12 mouse cellular contexts compared by ENCODE assay signal in genomic region chr1:121468271-121468670, GRCm38 (mm10). TPM values are rescaled to one million over a fixed set of nuclear protein-coding genes. Genes with fewer than 3 reads are reported as not detected.
"Had no signal": no experiment of that assay in that cellular context is flagged by ENCODE, and none has a peak within 500 bp of the region (broad histone marks: within the 10 kb centered on the region; RNA-seq: fewer than 3 reads in every experiment).

No protein-coding gene starts in this region.

- DNase-seq: left cerebral cortex, postnatal 4 days; lung, adult 18-20 months; lung, postnatal 36 days; midbrain, embryonic 14.5 days; thymus, postnatal 4 days had no signal

RNA-seq across cellular contexts. Expression of gene Htr5b, which starts 60.0 kb away (rescaled TPM):
- total RNA-seq: liver, adult 2 months; megakaryocyte progenitor cell, adult 5-6 weeks; monocyte, adult 5-6 weeks; neutrophil, adult 5-6 weeks had no signal
- polyA plus RNA-seq: large intestine, adult 2 months; liver, adult 2 months; liver, embryonic 14.5 days; lung, embryonic 16.5 days had no signal
